Mouse (Mus musculus) c-Kit-positive CD71-positive TER-119-positive erythroid progenitor cells, embryonic 14.5 days (primary cell): ENCODE measurements around the gene Mlx.

Experiments
- DNase-seq: peaks from one replicate; pipeline ENCODE4 v3.0.0-alpha.2; 2013; ENCODE audit warnings: low spot score

The Mlx gene

DNA sequence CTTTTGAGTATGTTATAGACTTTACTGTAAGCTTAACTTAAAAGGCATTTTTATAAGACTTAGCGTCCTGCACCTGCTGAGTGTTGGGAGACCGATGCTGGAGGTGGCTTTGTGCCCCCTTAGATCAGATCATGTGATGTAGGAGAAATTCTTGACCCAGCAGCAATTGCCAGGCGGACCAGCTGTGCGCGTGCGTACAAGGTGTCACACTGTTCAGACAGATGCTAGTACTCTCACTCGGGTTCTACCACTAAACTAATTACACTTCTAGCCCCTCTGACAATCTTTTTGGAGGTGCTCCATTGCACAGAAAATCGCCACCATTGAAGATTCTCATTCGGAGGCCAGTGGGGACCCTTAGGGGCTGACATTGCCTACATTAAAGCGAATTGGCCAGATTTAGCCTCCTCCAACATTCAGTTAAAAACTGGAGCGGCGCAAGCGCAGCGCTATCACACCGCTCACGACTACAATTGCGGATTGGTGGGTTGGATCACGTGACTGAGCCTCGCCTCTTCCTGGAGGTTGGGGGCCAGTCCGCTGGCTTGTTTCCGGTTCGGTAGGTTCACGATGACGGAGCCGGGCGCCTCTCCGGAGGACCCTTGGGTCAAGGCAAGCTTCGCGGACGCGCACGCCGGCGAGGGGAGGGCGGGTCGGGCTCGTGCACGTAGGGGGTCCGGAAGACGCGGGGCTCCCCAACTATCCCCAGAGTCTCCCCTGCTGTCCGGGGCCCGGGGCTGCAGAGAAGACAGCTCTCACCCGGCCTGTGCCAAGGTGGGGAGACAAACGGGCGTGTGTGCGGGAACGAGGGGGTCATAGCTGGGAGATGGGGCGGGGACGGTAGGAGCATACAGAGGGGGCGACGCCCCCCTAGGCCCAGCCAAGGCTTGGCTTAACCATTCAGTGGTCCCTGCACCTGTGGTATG lies at the start of gene Mlx:
Gene Mlx (plus strand): TSS at position 522 of the 926 bp plus-strand sequence.
- DNase-seq: peak; percentile 90

DNA sequence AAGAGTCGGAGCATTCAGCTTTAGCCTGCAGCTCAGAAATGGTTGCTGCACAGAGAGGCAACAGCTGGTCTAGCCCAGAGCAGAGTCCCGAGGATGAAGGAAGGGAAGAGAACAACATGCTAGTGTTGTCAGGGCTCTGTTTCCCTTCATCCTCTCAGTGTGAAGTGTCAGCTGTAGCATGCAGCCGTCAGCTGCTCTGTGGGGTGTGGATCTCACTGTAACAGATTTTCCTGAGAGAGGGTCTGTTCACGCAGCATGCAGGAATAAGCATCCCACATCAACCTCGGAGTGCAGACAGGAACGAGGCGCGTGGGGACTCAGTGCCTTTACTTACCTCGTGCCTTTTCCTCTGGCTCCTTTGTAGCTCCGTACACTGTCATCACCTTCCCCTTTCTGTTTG lies 49.3 kb upstream of the Mlx start:
- DNase-seq: no peak

DNA sequence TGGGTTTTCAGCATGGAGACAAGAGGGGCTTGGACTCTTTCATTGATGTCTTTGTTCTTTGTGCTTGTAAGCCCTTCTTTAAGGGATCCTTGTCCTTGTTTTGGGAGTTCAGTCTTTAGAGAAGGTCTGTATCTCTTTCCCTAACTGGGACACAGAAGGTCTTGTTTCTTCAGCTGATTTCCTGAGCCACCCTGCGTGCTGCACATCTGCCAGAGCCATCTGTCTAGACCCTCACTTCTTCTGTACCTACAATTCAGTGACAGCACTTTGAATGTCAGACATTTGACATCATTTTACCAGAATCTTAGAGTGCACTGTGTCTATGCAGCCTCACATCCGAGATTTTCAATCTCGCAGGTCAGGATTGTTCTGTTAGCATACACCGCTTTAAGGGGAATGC lies 41.3 kb upstream of the Mlx start:
- no peak for DNase-seq

- no peak for DNase-seq
Observed at GRCm38 (mm10) chr11:101046440-101046839, 40.6 kb upstream of the Mlx start.

- no peak for DNase-seq
Observed at GRCm38 (mm10) chr11:101047502-101047901, 39.6 kb upstream of the Mlx start.

DNA sequence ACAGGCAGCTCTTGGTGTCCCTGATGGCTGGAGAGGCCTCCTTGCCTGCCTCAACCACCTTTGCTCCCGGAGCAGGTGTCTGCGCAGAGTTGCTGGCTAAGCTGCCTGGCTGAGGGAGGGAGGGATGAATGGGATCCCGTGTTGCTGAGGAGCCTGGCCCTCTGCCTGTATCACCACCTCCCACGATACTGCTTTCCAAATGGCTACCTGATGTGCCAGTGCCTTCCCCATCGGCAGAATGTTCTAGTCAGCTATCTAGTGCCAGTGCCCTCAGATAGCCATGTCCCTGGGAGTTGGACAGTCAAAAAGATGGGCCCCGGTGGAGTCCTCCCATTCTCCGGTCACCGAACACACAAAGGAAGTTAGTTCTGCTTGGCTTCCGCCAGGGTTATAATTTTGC lies 36.7 kb upstream of the Mlx start:
- no peak for DNase-seq

- no peak for DNase-seq
Observed at GRCm38 (mm10) chr11:101051051-101051493, 36.0 kb upstream of the Mlx start.

DNA sequence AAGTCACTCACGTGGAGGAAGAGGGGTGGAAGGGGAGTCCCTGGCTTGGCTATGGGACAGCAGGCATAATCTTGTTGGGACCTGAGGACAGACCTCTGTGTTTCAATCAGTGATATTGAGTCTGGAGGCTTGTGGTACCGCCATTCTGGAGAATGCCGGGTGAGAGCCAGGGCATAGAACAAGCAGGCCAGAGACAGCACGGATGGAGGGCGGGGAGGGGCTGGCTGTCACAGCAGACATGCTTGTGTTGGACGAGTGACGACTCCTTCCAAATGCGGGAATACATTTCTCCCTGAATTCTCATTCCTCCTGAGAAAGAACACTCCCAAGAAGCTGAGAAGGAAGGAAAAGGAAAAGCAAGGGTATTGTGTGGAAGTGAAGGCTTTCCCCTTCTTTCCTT lies 35.5 kb upstream of the Mlx start:
- no peak for DNase-seq

DNA sequence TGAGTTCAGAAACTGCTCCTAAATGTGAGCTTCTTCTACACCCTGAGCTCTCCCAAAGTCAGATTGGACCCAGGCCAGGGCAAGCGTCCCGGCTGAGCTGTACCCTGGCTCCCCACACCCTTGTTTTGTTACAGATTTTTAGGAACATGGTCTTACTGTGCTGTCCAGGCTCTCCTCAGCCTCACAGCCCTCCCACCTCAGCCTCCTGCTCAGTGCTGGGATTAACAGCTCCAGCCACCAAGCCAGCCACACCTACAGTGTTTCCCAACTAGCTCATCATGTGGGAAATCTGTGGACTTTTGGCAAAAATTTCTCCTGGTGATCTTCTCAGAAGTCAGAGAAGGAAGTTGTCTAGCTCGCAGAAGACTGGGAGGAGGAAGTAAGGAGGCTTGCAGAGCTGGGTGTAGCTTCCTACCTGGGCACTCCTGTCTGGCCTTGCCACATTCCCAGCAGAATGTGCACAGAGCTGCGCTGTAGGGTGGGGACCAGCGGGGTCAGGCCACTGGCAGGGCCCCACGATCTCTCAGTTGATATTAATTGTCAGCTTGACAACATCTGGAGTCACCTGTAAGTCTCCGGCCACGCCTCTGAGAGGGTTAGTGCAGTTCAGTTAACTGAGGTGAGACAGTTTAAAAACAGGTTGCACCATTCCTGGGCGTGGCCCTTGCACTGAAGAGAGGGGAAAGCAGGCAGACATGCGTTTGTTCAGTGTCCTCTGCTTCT lies 34.2 kb upstream of the Mlx start:
- DNase-seq: no peak

DNA sequence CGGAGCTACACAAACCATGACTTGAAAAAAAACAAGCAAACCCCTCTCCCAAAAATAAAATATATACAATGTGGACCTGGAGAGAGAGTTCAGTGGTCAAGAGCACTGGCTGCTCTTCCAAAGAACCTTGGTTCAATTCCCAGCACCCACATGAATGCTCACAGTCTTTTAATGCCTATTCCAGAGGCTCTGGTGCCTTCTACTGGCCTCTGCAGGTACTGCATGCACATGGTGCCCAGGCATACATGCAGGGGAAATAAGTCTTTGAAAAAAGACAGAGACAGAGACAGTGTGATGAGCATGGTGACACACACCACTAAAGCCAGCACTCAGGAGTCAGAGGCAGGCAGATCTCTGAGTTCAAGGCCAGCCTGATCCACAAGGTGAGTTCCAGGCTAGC lies 33.1 kb upstream of the Mlx start:
- DNase-seq: no peak

GRCm38 (mm10) chr11:101055418-101055817 lies 31.7 kb upstream of the Mlx start:
- DNase-seq: no peak

- DNase-seq: no peak
Observed at GRCm38 (mm10) chr11:101056885-101057284, 30.2 kb upstream of the Mlx start.

DNA sequence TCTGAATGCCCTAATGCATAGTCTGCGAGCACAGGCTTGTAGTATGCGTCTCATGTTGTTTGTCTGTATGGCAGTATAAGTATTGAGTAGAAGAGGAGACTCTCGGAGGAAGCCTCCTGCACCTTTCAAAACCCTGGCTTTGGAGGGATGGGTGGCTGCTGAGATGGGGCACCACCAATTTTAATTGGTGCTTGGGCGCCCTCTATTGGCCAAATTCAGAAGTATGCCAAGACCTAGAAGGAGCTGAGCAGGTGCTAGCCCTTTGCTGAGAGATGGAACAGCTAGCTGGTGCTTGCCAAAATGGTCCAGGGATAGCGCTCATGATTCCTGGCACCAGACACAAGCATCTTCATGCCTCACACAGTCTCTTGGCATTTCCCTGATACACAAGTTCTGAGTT lies 29.2 kb upstream of the Mlx start:
- peak; percentile 78 for DNase-seq

- DNase-seq: no peak
Observed at GRCm38 (mm10) chr11:101058726-101059125, 28.4 kb upstream of the Mlx start.

DNA sequence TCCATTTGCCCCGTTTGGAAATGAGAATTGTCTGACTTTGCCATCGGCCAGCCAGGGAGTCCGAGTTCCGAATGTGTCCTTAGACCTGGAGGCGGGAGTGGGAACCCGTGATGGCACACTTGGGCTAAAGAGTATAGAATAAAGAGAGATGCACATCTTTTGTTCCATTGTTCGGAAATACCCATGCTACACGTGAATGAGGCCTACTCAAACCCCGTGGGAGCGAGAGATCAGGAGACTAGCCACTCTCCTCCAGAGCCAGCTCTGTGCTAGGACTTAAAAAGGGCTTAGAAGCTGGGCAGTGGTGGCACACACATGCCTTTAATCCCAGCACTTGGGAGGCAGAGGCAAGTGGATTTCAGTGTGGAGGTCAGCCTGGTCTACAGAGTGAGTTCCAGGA lies 27.6 kb upstream of the Mlx start:
- DNase-seq: no peak

DNA sequence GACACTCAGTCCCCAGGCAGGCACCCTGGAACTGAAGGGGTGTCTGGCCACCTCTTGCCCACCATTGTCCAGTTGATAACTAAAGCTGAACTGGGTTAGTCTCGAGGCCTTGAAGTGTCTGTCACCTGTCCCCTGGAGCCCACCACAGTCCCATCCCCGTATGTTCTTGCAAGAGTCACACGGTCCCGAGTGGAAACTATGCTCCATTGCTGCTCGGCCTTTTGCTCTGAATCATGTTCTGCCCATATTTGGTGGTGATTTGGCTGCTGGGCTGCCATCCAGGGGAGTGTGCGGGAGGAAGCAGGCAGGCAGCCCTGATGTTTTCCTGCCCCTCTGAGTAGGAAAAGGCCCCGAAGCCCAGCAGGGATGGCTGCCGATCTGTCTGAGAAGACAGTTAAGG lies 27.0 kb upstream of the Mlx start:
- no peak for DNase-seq

- no peak for DNase-seq
Observed at GRCm38 (mm10) chr11:101061049-101061448, 26.0 kb upstream of the Mlx start.

DNA sequence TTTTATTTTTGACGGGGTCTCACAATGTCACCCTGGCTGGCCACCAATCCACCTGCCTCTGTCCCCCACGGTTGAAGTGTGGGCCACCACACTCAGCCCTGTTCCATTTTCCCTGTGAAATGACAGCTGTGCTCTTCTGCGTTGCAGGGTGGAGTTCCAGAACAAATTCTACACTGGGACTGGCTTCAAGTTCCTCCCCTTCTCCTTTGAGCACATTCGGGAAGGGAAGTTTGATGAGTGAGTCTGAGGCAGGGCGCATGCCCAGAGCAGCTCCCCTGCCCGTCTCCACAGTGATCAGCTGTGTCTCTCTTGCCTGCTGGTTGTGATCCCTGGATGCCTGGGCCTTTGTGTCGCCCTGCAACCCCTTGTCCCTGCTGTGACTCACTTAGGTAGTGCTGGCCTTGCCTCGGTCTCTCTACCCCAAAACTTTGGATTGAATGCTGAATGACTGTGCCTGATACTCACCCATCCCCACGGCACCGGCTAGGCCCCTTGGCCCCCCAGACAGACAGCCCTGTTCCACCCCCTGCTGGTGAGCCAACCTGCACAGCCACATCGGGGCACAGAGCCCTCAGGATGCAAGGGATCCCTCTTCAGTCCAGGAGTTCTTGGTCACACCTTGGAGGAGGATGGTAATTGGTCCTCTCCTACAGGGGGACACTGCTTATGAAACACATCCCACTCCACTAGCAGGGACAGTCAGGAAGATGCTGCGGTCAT lies 24.8 kb upstream of the Mlx start:
- DNase-seq: no peak

- DNase-seq: no peak
Observed at GRCm38 (mm10) chr11:101062971-101063675, 24.0 kb upstream of the Mlx start.

- peak; percentile 89 for DNase-seq
Observed at GRCm38 (mm10) chr11:101063676-101064327, 23.3 kb upstream of the Mlx start.

GRCm38 (mm10) chr11:101064462-101064861 lies 22.6 kb upstream of the Mlx start:
- no peak for DNase-seq
